ENCODE assay signal across 28 mouse cellular contexts in genomic region chr1:77484766-77485596, GRCm38 (mm10). TPM values are rescaled to one million over a fixed set of nuclear protein-coding genes. Genes with fewer than 3 reads are reported as not detected.
A peak's percentile ranks its signal among the peaks of the same experiment; 100 is the strongest.
DNase-seq lines count a peak whose midpoint lies in the region; ATAC-seq and TF ChIP-seq lines count a peak whose summit lies in the region.
"Had no signal": no experiment of that assay in that cellular context is flagged by ENCODE, and none has a peak within 500 bp of the region (broad histone marks: within the 10 kb centered on the region; RNA-seq: fewer than 3 reads in every experiment).

No protein-coding gene starts in this region.

- 0 out of 2 replicates have a peak, but pooled peaks have one; percentile 15 for ATAC-seq in forebrain, embryonic 14.5 days
- ATAC-seq in forebrain, embryonic 12.5 days (ENCODE audit: low FRiP score), result no peak
- peak; percentile 68 for ATAC-seq in lung, embryonic 14.5 days (ENCODE audit: insufficient read depth)
- peak; percentile 68 for ATAC-seq in forebrain, embryonic 16.5 days
- ATAC-seq: CD4-positive, CD25-positive, alpha-beta regulatory T cell, adult 4 months; inflammation-experienced regulatory T-cells, adult 6 months; liver, embryonic 12.5 days; midbrain, embryonic 13.5 days had no signal

- H3K27me3 ChIP-seq in forebrain, embryonic 14.5 days (replicated peaks; ENCODE audit: control insufficient read depth, insufficient read depth, low read length), result no peaks in the 10 kb centered on the region
- H3K27me3 ChIP-seq in forebrain, embryonic 12.5 days, result no peaks in the 10 kb centered on the region
- no peaks in the 10 kb centered on the region for H3K27me3 ChIP-seq in lung, embryonic 14.5 days (ENCODE audit: insufficient read depth, low read length)
- no peaks in the 10 kb centered on the region for H3K27me3 ChIP-seq in forebrain, embryonic 16.5 days (replicated peaks; ENCODE audit: control insufficient read depth, insufficient read depth, low read length)
- H3K27me3 ChIP-seq: embryonic facial prominence, embryonic 12.5 days; hindbrain, embryonic 12.5 days; limb, embryonic 13.5 days; liver, embryonic 12.5 days; midbrain, embryonic 13.5 days; neural tube, embryonic 12.5 days had no signal

- peaks cover 6% of the 10 kb centered on the region; the same call in 1 of the 2 replicates for H3K36me3 ChIP-seq in forebrain, embryonic 14.5 days (ENCODE audit: control insufficient read depth, insufficient read depth, low read length)
- H3K36me3 ChIP-seq in forebrain, embryonic 12.5 days (replicated peaks), result peaks cover 7% of the 10 kb centered on the region; the same call in 1 of the 2 replicates
- no peaks in the 10 kb centered on the region for H3K36me3 ChIP-seq in lung, embryonic 14.5 days (ENCODE audit: insufficient read depth)
- no peaks in the 10 kb centered on the region for H3K36me3 ChIP-seq in forebrain, embryonic 16.5 days (ENCODE audit: control insufficient read depth, insufficient read depth)
- H3K36me3 ChIP-seq: liver, embryonic 12.5 days; midbrain, embryonic 13.5 days; neural tube, embryonic 12.5 days had no signal

- no peak overlapping the region for H3K4me2 ChIP-seq in forebrain, embryonic 14.5 days (ENCODE audit: low read length)
- no peak overlapping the region for H3K4me2 ChIP-seq in forebrain, embryonic 12.5 days
- H3K4me2 ChIP-seq in lung, embryonic 14.5 days, result no peak overlapping the region
- no peak overlapping the region; the same call in 1 of the 2 replicates for H3K4me2 ChIP-seq in forebrain, embryonic 16.5 days (ENCODE audit: low read length)
- H3K4me2 ChIP-seq: embryonic facial prominence, embryonic 12.5 days; hindbrain, embryonic 12.5 days; limb, embryonic 13.5 days; liver, embryonic 12.5 days; midbrain, embryonic 13.5 days; neural tube, embryonic 12.5 days had no signal

- H3K4me1 ChIP-seq in forebrain, embryonic 14.5 days (ENCODE audit: control insufficient read depth, insufficient read depth, low read length), result peaks cover 3% of the 10 kb centered on the region; the same call in 1 of the 2 replicates
- peaks cover 5% of the 10 kb centered on the region; the same call in 1 of the 2 replicates for H3K4me1 ChIP-seq in forebrain, embryonic 12.5 days
- peaks cover 8% of the 10 kb centered on the region for H3K4me1 ChIP-seq in lung, embryonic 14.5 days (ENCODE audit: insufficient read depth)
- peaks cover 18% of the 10 kb centered on the region for H3K4me1 ChIP-seq in forebrain, embryonic 16.5 days (replicated peaks; ENCODE audit: control insufficient read depth, insufficient read depth, low read length)
- H3K4me1 ChIP-seq: embryonic facial prominence, embryonic 12.5 days; hindbrain, embryonic 12.5 days; liver, embryonic 12.5 days; neural tube, embryonic 12.5 days had no signal

- H3K27ac ChIP-seq in forebrain, embryonic 14.5 days (ENCODE audit: low read depth, low read length), result no peak overlapping the region
- no peak overlapping the region for H3K27ac ChIP-seq in forebrain, embryonic 12.5 days
- H3K27ac ChIP-seq in lung, embryonic 14.5 days (ENCODE audit: low read depth), result no peak overlapping the region
- H3K27ac ChIP-seq in forebrain, embryonic 16.5 days (ENCODE audit: low read length), result 0 out of 2 replicates have a peak overlapping the region, but pooled peaks have one; percentile 41
- H3K27ac ChIP-seq: embryonic facial prominence, embryonic 12.5 days; heart, adult 2 months; hindbrain, embryonic 12.5 days; kidney, postnatal 0 days; limb, embryonic 13.5 days; liver, embryonic 12.5 days; midbrain, embryonic 13.5 days; neural tube, embryonic 12.5 days; stomach, postnatal 0 days had no signal

- peak; percentile 43 for DNase-seq in forebrain, embryonic 14.5 days (ENCODE audit: low spot score)
- DNase-seq in lung, embryonic 14.5 days, result peak; percentile 78
- no peak for DNase-seq in lung, postnatal 36 days
- DNase-seq in adrenal gland, adult (ENCODE audit: inconsistent age in 2 of 2, low spot score in 1 of 2), result no peak
- DNase-seq in neural tube, embryonic 10.5 days (ENCODE audit: extremely low spot score, low spot score), result no peak
- DNase-seq: adrenal gland, adult 2 months; cerebellum, adult 11-12 months; cerebellum, postnatal 10 days; gastrocnemius, postnatal 14 days; heart, adult 2 months; kidney, adult 18-20 months; layer of hippocampus, postnatal 36 days; lung, adult 18-20 months; right cerebral cortex, postnatal 14 days; thymus, adult 2 months had no signal

- no peaks in the 10 kb centered on the region for H3K9me3 ChIP-seq in forebrain, embryonic 14.5 days (replicated peaks; ENCODE audit: control insufficient read depth, low read length)
- no peaks in the 10 kb centered on the region for H3K9me3 ChIP-seq in forebrain, embryonic 12.5 days
- no peaks in the 10 kb centered on the region for H3K9me3 ChIP-seq in lung, embryonic 14.5 days (ENCODE audit: low read depth, low read length)
- no peaks in the 10 kb centered on the region for H3K9me3 ChIP-seq in forebrain, embryonic 16.5 days (ENCODE audit: control insufficient read depth, low read length)
- H3K9me3 ChIP-seq: embryonic facial prominence, embryonic 12.5 days; hindbrain, embryonic 12.5 days; limb, embryonic 13.5 days; liver, embryonic 12.5 days; midbrain, embryonic 13.5 days; neural tube, embryonic 12.5 days had no signal

- 76% methylated on average over 6 of the region's 6 CpGs for WGBS in forebrain, embryonic 14.5 days
- 89% methylated on average over 6 of the region's 6 CpGs for WGBS in forebrain, embryonic 12.5 days
- 51% methylated on average over 6 of the region's 6 CpGs for whole genome bisulfite sequencing in lung, embryonic 14.5 days
- 61% methylated on average over 6 of the region's 6 CpGs for WGBS in forebrain, embryonic 16.5 days

- H3K9ac ChIP-seq in forebrain, embryonic 14.5 days (ENCODE audit: low read length), result no peak overlapping the region
- no peak overlapping the region for H3K9ac ChIP-seq in forebrain, embryonic 12.5 days
- no peak overlapping the region for H3K9ac ChIP-seq in lung, embryonic 14.5 days
- no peak overlapping the region for H3K9ac ChIP-seq in forebrain, embryonic 16.5 days (replicated peaks; ENCODE audit: low read depth, low read length)
- H3K9ac ChIP-seq: embryonic facial prominence, embryonic 12.5 days; hindbrain, embryonic 12.5 days; limb, embryonic 13.5 days; liver, embryonic 12.5 days; midbrain, embryonic 13.5 days; neural tube, embryonic 12.5 days had no signal

- no peak overlapping the region for H3K4me3 ChIP-seq in forebrain, embryonic 14.5 days (ENCODE audit: low read depth, low read length)
- H3K4me3 ChIP-seq in forebrain, embryonic 12.5 days (replicated peaks), result no peak overlapping the region
- H3K4me3 ChIP-seq in lung, embryonic 14.5 days (ENCODE audit: low read depth, low read length), result no peak overlapping the region
- H3K4me3 ChIP-seq in forebrain, embryonic 16.5 days (replicated peaks; ENCODE audit: low read length), result no peak overlapping the region
- H3K4me3 ChIP-seq: embryonic facial prominence, embryonic 12.5 days; erythroblast, embryonic 14.5 days; heart, adult 2 months; hindbrain, embryonic 12.5 days; limb, embryonic 13.5 days; liver, embryonic 12.5 days; midbrain, embryonic 13.5 days; neural tube, embryonic 12.5 days had no signal

- TF ChIP-seq CTCF in lung, embryonic 14.5 days (IDR thresholded peaks at IDR 0.05; ENCODE audit: low read depth), result no peak

RNA-seq across cellular contexts. Expression of gene Epha4, which starts 29.9 kb away (rescaled TPM):
- polyA plus RNA-seq in forebrain, embryonic 14.5 days (2014; fragmentation: Nextera tagmentation; extraction: Ambion mirVana), result 85.7 and 89.1 TPM in 2 replicates
- 56.2 and 58.4 TPM in 2 replicates for polyA plus RNA-seq in forebrain, embryonic 12.5 days (2016; fragmentation: Nextera tagmentation; extraction: Ambion mirVana)
- polyA plus RNA-seq in lung, embryonic 14.5 days (2014; fragmentation: Nextera tagmentation; extraction: Ambion mirVana), result 18.0 and 21.9 TPM in 2 replicates
- 76.4 and 89.5 TPM in 2 replicates for polyA plus RNA-seq in forebrain, embryonic 16.5 days (2015; fragmentation: Nextera tagmentation; extraction: Ambion mirVana)
- polyA plus RNA-seq: erythroblast, embryonic 14.5 days had no signal

Comparison
In these comparisons a context has a peak if more than half of its experiments do, and no peak if none do; other contexts are left out.
1. DNase-seq: peak in forebrain, embryonic 14.5 days (single experiment) and lung, embryonic 14.5 days (single experiment); none in lung, postnatal 36 days (single experiment), adrenal gland, adult (0 of 2) and neural tube, embryonic 10.5 days (single experiment).